Mouse (Mus musculus) liver (tissue): ENCODE results near the gene Ctsg.
"Not testable (repeated sequence)": the region's sequence is repeated elsewhere in the genome, so short reads cannot be mapped to it uniquely, and the experiment has no call there.

Experiments used
- DNase-seq: peaks from one replicate; pipeline ENCODE4 v3.0.0-alpha.2; 2020; ENCODE audit warnings: mixed read lengths

Gene Ctsg

DNA sequence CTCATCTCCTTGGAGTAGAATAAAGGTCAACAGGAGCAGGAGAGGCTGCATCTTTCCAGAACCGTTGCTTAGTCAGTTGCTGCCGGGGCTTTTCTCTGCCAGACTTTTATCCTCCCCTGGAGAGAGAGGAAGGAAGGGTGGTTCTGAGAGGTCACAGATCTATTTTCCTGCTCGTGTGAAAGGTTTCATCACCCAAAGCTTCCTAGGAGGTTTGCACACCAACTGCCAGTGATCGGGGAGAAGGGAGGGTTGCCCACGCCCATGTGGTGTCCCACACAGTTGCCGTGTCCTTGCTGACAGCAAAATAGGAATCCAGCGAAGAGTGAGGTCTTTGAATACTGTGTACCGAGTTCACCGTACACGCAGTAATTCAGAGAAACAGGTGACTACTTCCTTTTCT is at the start of gene Ctsg:
Gene Ctsg (minus strand): TSS at position 189 of the 400 bp plus-strand sequence.
- no peak for DNase-seq

DNA sequence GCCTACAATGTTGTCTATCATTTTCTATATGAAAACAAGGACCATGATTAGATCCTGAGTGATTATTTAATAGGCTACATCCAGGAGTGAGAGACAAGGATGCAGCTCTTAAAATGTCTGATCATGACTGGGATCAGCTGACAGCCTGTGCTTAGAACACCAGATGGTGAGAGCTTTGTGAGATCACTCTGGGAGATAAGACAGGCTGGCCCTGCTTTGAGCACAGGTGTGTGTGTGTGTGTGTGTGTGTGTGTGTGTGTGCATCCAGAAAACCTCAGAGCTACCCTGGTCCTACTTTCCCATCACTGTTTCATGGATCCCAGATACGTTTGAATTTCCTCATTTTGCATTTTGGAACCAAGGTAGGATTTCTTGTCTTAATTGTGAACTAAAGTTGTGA is 31.3 kb upstream of the Ctsg start:
- not testable (repeated sequence) for DNase-seq

DNA sequence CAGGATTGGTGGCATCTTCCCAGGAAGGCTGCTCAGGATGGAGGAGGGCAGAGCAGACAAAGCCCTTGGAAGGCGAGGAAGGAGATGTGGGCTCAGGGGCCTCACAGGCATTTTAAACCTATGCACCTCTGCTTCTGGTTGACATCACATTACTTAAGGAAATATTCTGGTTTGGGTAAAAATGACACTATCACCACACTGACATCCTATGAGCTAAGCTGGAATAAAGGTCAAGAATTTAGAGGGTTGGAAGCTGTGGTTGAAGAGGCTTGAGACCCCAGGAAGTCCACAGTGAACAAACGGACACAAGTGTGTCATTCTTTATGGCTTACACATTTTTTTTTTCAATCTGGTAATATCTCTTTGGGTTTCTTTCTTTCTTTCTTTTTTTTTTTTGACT is 30.1 kb upstream of the Ctsg start, which contains the start of gene Gzmd:
Gene Gzmd (minus strand): TSS at position 101 of the 400 bp plus-strand sequence.
- DNase-seq = not testable (repeated sequence)

DNA sequence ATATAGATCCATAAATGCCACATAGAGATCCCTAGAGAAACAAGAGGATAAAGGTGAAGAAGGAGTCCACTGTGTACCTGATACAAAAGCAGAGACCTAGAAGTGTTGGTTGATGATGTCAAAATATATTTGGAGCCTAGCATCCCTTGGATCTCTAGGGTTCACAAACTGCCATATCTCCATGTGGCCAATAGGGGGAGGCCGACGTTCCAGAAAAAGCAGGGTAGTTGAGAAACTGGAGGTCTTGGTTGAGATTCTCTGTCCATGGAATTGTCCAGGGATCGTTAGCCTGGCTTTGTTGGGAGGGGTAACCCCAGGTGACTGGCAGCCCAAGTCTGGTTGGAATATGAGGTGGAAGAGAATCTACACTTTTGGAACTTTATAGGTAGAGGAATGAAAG is 26.0 kb upstream of the Ctsg start:
- DNase-seq = no peak

DNA sequence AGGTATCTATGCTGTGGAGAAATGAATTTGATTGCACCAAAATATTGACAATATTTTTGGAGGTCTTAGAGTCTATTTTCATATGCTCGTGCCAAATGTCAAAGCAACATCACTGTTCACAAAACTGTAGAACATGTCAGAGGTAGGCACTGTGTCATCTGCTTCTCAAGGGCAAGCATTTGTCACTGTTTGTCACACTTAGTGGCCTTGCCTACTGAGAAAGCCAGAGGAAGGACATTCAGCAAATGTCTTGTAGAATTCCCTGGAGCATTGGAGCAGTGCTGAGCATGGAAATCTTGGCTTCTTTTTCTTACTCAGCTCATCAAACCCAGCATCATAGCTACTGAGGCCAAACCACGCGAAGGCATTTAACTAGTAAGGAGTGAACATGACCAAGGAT is 21.1 kb upstream of the Ctsg start:
- no peak for DNase-seq

DNA sequence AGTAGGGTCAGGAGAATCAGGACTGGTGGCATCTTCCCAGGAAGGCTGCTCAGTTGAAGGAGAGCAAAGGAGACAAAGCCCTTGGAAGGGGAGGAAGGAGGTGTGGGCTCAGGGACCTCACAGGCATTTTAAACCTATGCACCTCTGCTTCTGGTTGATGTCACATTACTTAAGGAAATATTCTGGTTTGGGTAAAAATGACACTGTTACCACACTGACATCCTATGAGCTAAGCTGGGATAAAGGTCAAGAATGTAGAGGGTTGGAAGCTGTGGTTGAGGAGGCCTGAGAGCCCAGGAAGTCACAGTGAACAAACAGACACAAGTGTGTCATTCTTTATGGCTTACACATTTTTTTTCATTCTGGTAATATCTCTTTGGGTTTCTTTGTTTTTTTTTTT is 18.2 kb upstream of the Ctsg start, which contains the start of gene Gzme:
Gene Gzme (minus strand): TSS at position 101 of the 400 bp plus-strand sequence.
- no peak for DNase-seq

DNA sequence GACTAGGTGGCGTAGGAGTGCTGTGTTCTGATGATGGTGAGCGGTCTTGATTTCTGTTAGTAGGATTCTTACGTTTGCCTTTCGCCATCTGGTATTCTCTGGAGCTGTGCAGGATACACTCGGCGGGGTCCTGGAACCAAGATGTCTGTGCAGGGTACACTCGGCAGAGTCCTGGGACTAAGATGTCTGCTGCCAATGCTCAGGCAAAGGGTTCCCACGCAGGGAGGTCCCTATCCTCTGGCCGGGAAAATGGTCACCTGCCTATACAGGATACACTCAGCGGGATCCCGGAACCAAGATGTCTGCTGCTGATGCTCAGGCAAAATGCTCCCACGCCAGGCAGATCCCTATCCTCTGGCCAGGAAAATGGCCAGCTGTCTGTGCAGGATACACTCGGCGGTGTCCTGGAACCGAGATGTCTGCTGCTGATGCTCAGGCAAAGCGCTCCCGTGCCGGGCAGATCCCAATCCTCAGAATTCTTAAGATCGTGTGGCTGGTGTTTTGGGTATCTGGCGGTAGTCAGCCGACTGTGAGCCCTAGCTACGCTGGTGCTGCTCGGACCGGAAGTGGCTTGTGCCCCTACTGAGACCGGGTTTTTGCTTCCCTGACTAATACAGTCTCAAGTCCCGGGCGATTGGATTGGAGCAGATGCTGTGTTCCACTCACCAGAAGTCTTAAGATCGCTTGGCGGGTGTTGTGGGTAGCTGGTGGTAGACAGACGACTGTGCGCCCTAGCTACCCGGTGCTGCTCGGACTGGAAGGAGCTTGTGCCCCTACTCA is 13.3 kb upstream of the Ctsg start:
- not testable (repeated sequence) for DNase-seq

DNA sequence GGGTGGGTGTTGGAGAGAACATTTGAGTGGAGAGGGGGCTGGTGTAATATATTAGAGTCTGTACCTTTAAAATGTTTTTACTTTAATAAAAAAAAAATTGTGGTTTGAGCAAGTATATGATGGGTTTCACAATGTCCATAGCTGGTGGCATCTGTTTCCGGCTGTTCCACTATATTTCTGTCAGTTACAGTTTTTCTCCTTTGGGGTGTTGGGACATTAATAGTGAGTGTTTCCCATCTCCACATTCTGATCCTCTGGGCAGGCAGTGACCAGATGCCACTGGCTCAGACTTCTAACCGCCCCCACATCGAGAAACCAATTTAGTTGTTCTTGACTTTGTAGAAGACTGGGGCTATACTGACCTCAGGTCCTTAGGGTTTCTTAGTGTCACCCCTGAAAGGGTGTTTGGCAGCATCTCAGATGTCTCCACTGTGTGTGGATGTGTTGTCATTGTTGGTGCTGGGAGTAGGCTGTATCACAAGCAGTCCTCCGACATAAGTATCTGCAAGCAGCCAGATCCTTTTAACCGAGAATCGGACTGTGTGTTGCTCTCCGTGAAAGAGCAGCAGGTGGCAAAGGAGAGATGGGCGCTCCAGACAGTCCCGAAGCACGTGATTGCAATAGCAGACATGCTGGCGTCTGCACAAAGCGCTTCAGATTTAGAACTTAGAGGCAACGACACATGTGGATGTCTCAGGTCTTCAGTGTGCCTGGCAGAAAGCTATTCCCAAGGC is 3.2 kb upstream of the Ctsg start:
- no peak for DNase-seq

DNA sequence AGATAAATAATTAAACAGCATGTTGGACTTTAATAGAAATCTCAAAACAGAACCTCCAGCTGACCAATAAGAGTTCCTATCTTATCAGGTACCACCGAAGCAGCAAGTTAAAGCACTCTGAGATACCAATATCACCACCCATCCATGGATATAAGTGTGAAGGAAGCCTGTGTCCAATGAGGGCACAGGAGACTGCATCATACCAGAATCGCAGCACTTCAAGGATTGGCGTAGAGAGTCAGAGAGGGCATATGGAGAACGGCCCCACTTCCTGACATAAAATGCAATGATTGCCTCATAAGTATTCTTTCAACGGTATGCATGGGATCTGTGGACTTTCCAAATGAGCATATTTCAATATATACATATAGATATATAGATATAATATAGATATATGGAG is 2.6 kb upstream of the Ctsg start:
- DNase-seq = no peak

DNA sequence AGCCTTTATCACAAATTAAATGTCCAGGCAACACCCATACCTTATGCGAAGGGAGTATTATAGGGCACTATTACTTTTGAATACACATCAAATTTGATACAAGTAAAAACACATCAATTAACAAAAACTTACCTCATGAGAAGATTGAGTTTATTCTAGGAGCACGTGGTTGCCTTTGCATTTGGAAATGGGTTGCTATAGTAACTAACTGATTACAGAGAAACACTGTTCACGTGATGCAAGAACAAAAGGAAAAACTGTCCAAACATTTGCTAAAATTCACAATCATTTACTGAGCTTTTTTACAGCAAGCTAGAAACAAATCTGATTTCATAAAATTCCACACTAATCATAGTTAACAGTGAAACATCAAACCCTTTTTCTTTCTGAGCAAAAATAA is 1.1 kb upstream of the Ctsg start:
- no peak for DNase-seq

DNA sequence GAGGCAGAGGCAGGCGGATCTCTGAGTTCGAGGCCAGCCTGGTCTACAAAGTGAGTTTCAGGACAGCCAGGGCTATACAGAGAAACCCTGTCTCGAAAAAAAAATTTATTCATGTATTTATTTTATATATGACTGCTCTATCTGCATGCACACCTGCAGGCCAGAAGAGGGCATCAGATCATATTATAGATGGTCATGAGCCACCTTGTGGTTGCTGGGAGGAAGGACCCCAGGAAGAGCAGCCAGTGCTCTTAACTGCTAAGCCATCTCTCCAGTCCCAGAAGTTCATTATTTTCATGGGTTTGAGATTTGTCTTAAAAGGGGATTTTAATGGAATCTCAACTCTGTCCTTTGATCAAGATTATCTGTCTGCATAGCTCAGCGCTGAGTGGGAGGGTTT is 3.4 kb downstream of the Ctsg start:
- no peak for DNase-seq

DNA sequence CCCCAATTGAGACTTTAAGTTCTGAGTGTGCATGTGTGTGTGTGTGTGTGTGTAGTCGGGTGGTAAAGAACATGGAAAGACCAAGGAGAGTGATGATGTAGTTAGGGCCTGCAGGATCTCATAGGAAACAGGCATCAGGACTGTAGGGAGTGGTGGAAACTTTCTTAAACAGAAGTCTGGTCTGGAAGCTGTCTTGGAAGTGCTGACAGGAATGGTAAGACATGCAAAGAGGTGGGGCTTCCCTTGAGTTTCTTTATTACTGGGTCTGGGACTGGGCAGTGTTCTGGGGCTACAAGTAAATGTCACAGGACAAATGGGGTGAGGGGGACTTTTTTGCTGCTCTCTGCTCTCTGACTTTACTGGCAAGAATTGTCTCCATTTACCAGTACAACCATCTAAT is 4.8 kb downstream of the Ctsg start:
- no peak for DNase-seq

DNA sequence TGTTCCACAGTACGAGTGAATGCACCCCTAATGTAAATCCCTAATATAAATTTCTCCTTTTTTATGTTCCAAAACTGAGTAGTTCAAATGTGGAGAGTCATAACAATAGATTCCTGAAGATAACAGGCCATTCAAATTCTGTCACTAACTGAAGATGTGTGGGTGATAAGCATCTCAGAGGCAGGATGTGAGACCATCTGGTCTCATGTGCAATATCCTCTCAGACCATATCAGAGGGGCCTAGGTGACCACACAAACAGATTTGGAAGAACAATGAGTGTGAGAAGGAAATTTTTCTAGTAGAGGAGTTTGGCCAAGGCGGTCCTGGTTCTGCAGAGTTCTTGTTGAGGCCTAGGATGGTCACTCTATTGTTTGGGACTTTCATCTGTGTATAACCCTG is 9.0 kb downstream of the Ctsg start:
- DNase-seq = no peak

DNA sequence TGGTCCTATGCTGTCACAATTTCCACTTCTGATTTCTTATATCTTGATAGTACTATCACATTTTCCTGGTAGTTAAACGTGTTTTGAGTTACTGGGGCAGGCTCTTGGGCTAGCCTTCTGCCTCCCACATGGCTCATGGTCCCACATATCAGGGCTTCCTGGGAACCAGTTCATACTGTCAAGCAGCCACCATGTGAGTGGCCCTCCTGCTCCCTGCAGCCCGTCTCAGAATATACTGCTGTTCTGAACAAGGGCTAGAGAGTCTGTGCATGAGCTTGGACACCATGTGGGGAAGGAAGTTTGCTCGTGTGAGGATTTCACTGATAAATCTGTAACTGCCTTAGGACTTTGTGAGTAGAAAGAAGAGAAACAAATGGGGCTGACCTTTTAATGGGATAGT is 15.7 kb downstream of the Ctsg start:
- no peak for DNase-seq

DNA sequence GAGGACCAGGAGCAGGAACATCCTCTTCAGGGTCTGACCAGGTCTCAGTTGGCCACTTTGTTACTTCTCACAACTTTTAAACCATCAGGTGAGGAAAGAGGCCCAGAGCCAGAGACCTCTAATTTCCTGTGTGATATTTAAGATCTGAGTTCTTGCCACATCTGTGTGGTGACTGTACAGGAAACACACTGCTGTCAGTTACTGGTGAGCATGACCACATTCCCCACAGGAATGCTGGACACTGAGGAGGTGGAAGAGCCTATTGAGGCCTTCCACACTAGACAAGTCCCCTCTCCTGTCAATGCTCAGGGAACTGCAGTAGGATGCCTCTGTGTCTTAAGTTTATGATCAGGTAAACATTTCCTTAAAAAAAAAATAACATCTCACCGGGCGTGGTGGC is 17.2 kb downstream of the Ctsg start, which contains the start of gene Mcpt8:
Gene Mcpt8 (minus strand): TSS at position 107 of the 400 bp plus-strand sequence.
- no peak for DNase-seq

DNA sequence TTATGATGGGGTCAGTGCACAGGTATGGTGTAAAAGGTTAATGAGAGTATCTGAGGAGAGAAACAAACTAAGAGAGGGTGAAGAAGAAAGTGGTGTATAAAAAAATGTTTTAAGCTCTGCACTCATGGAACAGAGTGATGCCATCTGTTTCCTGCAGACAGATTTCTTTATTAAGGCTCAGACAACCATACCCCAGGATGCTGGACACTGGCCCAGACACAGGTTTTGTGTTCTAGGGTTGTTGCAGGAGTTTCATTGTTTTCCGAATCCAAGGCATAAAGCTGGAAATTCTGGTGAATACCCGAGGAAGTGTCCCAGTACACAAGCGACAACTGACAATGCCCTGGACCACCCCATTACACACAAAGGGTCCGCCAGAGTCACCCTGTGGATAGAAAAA is 20.4 kb downstream of the Ctsg start:
- no peak for DNase-seq

DNA sequence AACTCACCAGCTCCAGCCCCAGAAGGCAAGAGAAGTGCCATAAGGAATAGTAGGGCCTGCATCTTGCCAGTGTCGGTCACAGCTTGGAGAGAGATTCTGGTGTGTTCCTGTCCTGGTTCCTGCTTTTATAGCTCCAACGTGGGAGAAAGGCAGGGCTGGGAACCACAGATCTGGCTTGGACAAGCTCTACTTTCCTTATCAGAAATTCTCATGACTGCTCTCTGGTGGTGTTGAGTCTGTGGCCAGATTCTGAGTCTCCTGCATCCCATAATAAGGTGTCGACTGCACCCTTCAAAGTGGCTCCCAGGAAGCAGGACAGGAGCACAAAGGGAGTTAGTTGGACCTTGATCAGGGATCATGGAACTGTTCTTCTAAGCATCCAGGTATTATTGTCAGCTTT is 40.2 kb downstream of the Ctsg start, which contains the start of gene Mcpt4:
Gene Mcpt4 (minus strand): TSS at position 101 of the 400 bp plus-strand sequence.
- DNase-seq = not testable (repeated sequence)

DNA sequence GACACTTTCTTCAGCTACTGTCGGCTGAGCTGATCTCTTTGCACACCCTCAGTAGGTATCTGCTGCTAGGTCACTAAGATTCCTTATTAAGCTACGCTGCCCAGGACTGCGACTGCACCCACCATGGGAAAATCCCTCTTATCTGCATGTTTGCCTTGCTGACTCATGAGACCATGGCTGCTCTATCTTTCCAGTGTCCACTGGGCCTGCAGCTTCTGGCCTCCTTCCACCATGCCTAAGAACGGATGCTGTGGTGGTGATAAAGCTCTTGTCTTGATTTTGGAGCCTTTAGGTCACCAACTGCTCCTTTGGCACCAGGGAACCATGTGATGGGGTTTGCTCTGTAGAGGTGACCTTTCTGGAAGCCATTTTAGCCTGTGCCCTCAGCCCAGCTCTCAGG is 44.7 kb downstream of the Ctsg start:
- no peak for DNase-seq

DNA sequence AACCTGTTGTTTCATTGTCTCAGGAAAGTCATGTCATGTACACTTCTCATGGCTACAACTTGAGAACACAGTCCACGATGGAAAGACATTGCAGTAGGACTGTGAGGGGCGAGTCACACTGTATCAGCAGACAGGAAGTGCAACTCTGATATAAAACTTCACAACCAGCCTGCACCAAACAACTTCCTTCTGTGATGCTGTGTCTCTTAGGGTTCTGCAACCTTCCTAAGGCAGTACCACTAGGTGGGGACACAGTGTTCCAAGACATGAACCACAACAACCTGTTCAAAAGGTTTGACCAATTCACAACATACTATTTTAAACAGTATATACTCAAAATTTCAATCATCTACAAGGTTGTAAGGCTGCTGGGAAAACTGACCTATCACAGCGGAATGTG is 47.0 kb downstream of the Ctsg start:
- DNase-seq = no peak
